Mouse (Mus musculus) embryonic facial prominence, embryonic 14.5 days (tissue): ENCODE measurements around the gene Gm5737. TPM values are rescaled to one million over a fixed set of nuclear protein-coding genes. Genes with fewer than 3 reads are reported as not detected.

ENCODE experiments used
- ATAC-seq: fragments of 200-750 bp; cut with Nextera tagmentation; 2 replicates; pipeline ENCODE4 v1.8.0; 2017; ENCODE audit warnings: low read depth, moderate number of reproducible peaks, moderate TSS enrichment
- DNase-seq: peaks from one replicate; pipeline ENCODE4 v3.0.0-alpha.2; 2015; ENCODE audit warnings: low spot score
- H3K27ac ChIP-seq: fragments of 300-500 bp; sonication (generic); replicated peaks from 2 replicates; pipeline ENCODE4 v1.5.1; 2014; ENCODE audit warnings: low read depth, mild to moderate bottlenecking, low read length, moderate library complexity
- H3K27me3 ChIP-seq: fragments of 300-500 bp; sonication (generic); replicated peaks from 2 replicates; pipeline ENCODE4 v1.6.1; 2014; ENCODE audit warnings: low read length; ENCODE audit not compliant: control insufficient read depth, insufficient read depth
- H3K36me3 ChIP-seq: fragments of 300-500 bp; sonication (generic); 2 replicates; pipeline ENCODE4 v1.6.1; 2014; ENCODE audit warnings: low read length, mixed read lengths; ENCODE audit not compliant: control insufficient read depth, insufficient read depth
- H3K4me1 ChIP-seq: fragments of 300-500 bp; sonication (generic); 2 replicates; pipeline ENCODE4 v1.6.1; 2014; ENCODE audit warnings: antibody characterized with exemption, low read length; ENCODE audit not compliant: control insufficient read depth, insufficient read depth
- H3K4me2 ChIP-seq: fragments of 300-500 bp; sonication (generic); 2 replicates; pipeline ENCODE4 v1.6.1; 2014; ENCODE audit warnings: low read depth, mild to moderate bottlenecking, low read length, moderate library complexity, mixed read lengths
- H3K4me3 ChIP-seq: fragments of 300-500 bp; sonication (generic); 2 replicates; pipeline ENCODE4 v1.5.1; 2014; ENCODE audit warnings: low read depth, mild to moderate bottlenecking, low read length
- H3K9ac ChIP-seq: fragments of 300-500 bp; sonication (generic); 2 replicates; pipeline ENCODE4 v1.6.1; 2014; ENCODE audit warnings: low read depth, mild to moderate bottlenecking, low read length, moderate library complexity, mixed read lengths
- H3K9me3 ChIP-seq: fragments of 300-500 bp; sonication (generic); 2 replicates; pipeline ENCODE4 v1.6.1; 2016; ENCODE audit warnings: low read length; ENCODE audit not compliant: control insufficient read depth
- WGBS: fragments of 180-500 bp; shearing (Covaris S2); extraction: QIAGEN DNeasy Blood & Tissue Kit; methylation state at CpG from one replicate; pipeline ENCODE4 v1.1.7; 2014; 5-methylcytosine and 5-hydroxymethylcytosine counted together
- polyA plus RNA-seq: library from polyadenylated mRNA; unstranded; fragments of >200 nt; fragmentation: Nextera tagmentation; extraction: Ambion mirVana; gene quantifications from 2 replicates; pipeline ENCODE4 v1.2.1, GENCODE M21; 2014

The Gm5737 gene
- polyA plus RNA-seq, 1 experiment from 2014 or later, result not detected

DNA sequence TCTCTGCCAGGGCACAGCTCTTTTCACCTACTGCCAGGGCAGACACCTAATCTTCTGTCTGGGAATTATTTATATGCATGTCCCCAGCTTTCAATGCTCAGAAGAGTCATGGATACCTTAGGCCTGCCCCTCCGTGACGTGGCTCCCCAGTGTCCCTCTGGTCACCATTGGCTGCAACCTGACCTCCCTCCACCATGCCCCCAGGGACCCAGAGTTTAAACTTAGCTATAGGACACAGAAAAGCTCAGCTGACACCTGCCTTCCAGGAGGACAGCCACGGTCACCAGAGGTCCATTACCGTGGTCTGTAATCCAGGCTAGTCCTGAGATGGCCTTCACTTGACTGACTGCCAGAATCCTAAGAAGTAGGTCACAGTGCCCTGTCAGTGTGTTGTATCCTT, 7.2 kb downstream of the Gm5737 start:
- no peak for ATAC-seq

DNA sequence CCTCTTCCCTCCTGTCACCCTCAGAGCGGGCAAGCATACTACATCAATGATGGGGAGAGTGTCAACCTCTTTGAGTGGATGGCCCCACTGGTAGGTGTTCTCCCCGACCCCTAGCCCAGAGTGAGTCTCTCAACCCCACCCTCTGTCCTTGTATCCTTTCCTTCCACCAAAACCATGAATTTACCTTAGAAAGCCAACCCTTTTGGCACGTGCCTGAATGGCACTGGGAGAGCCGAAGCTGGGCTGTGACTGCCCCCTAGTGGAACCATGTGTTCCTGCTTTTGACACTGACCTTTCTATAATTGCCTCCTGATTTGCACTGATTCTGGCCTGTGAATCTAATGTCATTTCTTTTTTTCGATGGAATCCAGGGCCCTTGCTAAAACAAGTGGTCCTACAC, 11.1 kb downstream of the Gm5737 start:
- 21% methylated on average over 5 of the region's 5 CpGs for WGBS

More for the DNA sequence above, 7.2 kb downstream of the Gm5737 start:
- Histone ChIP-seq H3K27me3 (no peaks in the 10 kb centered on the region), H3K4me3 (no peak overlapping the region), H3K4me1 (no peaks in the 10 kb centered on the region), H3K36me3 (no peaks in the 10 kb centered on the region), H3K9me3 (no peaks in the 10 kb centered on the region), H3K4me2 (no peak overlapping the region), H3K27ac (no peak overlapping the region), H3K9ac (no peak overlapping the region)
- DNase-seq, result no peak
- WGBS, result 84% methylated on average over 4 of the region's 4 CpGs

DNA sequence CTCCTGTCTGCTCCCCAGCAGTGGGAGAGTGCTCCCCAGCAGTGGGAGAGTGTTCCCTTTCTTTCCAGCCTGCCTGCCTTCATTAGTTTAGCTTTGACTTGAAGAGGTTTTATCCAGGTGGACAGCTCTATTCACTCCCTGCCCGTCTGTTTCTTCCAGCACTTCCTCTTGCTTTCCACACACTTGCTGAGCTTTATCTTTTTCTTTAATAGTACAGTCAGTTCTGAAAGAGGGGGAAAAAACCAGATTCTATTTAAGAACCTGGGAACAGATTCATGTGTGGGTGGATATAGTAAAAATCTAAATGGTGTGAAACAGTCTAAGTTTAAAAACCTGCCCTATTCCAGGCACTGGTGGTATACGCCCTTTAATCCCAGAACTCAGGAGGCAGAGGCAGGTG, 12.9 kb downstream of the Gm5737 start:
- no peak for ATAC-seq
- Histone ChIP-seq H3K4me3 (no peak overlapping the region), H3K36me3 (no peaks in the 10 kb centered on the region), H3K9me3 (no peaks in the 10 kb centered on the region), H3K27me3 (no peaks in the 10 kb centered on the region), H3K4me1 (no peaks in the 10 kb centered on the region), H3K9ac (no peak overlapping the region), H3K27ac (no peak overlapping the region), H3K4me2 (no peak overlapping the region)
- 64% methylated on average over 2 of the region's 2 CpGs for WGBS
- DNase-seq, result no peak

More for the DNA sequence above, 11.1 kb downstream of the Gm5737 start:
- H3K4me1 ChIP-seq, result no peaks in the 10 kb centered on the region
- H3K9me3 ChIP-seq, result no peaks in the 10 kb centered on the region
- no peaks in the 10 kb centered on the region for H3K27me3 ChIP-seq
- peak; percentile 75 for DNase-seq
- ATAC-seq, result peak; percentile 31; the same call in 1 of the 2 replicates
- H3K27ac ChIP-seq, result no peak overlapping the region
- H3K4me3 ChIP-seq, result no peak overlapping the region
- no peak overlapping the region for H3K4me2 ChIP-seq
- H3K36me3 ChIP-seq, result no peaks in the 10 kb centered on the region
- H3K9ac ChIP-seq, result no peak overlapping the region

DNA sequence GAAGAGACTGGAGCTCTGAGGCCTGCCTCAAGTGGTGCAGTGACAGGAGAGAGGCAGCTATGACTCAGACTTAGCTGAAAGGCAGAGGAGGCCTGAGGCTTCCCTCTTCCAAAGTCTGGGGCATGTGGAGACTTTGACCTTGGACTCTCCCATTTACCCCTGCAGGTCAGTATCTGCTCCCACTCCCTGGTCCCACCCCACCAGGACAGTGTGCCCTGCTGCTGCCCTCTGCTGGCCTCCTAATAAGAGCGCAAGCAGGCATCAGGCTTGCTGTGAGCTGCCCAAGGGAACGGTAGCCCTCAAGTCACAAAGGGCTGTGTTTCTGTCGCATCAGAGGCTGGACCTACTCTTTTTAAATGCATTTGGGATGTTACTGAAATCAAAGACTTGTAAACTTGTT, 14.2 kb downstream of the Gm5737 start:
- Histone ChIP-seq H3K4me3 (no peak overlapping the region), H3K4me2 (no peak overlapping the region), H3K4me1 (0 out of 2 replicates have a peak, but pooled peaks cover 3% of the 10 kb centered on the region), H3K27me3 (no peaks in the 10 kb centered on the region), H3K36me3 (no peaks in the 10 kb centered on the region), H3K9me3 (no peaks in the 10 kb centered on the region), H3K9ac (no peak overlapping the region), H3K27ac (no peak overlapping the region)
- 18% methylated on average over 3 of the region's 3 CpGs for WGBS
- no peak for ATAC-seq
- DNase-seq, result no peak

DNA sequence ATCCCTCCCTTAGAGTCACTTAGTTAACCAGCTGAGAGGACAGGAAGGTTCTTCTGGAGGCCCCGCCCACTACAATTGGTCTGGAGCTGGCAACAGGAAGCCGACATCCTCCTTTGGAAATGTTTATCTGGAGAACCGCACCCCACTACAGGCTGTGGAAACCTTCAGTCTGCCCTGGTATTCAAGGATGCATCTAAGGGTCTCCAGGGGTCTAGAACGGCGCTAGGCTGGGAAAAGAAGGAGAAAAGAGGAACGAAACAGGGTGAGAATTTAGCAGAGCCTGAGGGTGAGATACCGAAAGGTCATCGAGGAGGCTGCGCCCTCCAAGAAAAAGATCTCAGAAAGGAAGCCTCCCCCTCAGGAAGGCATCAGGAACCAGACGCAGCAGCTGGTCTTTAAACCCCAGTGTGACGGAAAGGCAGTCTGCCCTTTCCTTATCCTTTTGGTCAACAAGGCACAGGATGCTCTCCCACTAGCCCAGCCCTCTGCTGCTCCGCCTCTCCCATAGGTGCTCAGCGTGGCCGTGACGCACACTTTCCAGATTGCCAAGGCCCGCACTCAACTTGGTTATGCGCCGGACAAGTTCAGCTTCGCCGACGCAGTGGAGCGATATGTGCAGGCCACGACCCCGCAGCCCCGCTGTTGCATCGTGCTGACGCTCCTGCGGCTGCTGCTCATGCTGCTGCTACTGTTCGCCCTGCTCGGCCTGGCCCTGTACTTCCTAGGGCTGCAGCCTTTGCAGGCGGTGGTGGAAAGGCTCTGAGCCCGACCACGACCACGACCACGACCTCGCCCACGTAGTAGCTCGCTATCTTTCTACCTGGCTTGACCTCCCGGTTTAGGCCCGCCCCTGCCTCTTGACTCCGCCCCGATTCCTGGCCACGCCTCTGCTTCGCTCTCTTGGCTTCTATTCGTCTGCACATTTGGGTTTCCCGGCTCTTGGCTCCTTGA, 18.5 kb downstream of the Gm5737 start:
- Histone ChIP-seq H3K4me2 (peak overlapping the region; percentile 82), H3K9me3 (no peaks in the 10 kb centered on the region), H3K27ac (peak overlapping the region; percentile 22; the same call in 1 of the 2 replicates), H3K4me3 (peak overlapping the region; percentile 55), H3K9ac (peak overlapping the region; percentile 62), H3K4me1 (0 out of 2 replicates have a peak, but pooled peaks cover 3% of the 10 kb centered on the region), H3K36me3 (no peaks in the 10 kb centered on the region), H3K27me3 (no peaks in the 10 kb centered on the region)
- peak; percentile 20; the same call in 1 of the 2 replicates for ATAC-seq
- peak; percentile 59 for DNase-seq
- WGBS, result 1% methylated on average over 40 of the region's 46 CpGs

DNA sequence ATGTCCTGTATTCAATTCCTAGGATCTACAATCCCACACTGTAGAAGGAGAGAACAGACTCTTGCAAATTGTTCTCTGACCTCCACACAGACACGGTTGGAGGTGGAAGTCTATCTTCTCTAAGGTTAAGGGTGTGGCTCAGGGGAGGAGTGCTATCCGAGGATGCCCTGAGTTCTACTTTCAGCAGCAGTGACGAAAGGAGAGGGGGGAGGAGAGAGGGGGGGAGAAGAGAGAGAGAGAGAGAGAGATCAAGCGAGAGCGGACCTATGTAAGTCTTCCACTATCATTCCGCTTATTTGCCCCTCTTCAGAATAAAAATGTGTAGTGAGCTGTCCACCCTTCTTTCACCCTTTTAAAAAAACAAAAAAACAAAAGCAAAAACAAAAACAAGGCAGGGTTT, 22.3 kb downstream of the Gm5737 start:
- no peaks in the 10 kb centered on the region for H3K27me3 ChIP-seq

DNA sequence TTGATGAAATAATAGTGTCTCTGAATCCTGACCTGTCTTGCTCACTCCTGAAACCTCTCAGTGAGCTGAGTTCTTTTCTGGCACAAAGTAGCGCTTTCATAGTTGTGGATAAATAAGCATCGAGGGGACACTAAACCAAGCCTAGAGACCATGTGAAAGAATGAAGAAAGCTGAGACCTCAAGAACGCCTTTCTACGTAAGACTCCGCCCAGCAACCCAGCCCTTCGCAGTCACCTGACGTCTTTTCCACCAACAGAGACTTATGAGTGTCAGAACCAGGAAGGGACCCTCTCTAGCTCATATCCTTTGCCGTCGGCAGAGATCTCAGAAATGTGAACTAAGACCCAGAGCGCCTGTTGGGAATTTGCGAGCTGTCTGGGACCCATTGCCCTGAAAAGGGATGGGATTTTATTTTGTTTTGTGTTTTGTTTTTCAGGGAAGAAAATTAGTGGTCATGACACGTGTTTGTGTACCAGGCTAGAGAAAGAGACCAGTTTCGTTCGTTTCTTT, 22.8 kb downstream of the Gm5737 start:
- peak; percentile 89 for ATAC-seq
- Histone ChIP-seq H3K27ac (peak overlapping the region; percentile 61; the same call in 1 of the 2 replicates), H3K36me3 (no peaks in the 10 kb centered on the region), H3K4me1 (0 out of 2 replicates have a peak, but pooled peaks cover 3% of the 10 kb centered on the region), H3K9me3 (no peaks in the 10 kb centered on the region), H3K9ac (0 out of 2 replicates have a peak overlapping the region, but pooled peaks have one; percentile 32), H3K27me3 (no peaks in the 10 kb centered on the region), H3K4me3 (peak overlapping the region; percentile 67), H3K4me2 (peak overlapping the region; percentile 59)
- peak; percentile 94 for DNase-seq
- 7% methylated on average over 14 of the region's 14 CpGs for WGBS

More for the DNA sequence above, 22.3 kb downstream of the Gm5737 start:
- no peak overlapping the region for H3K9ac ChIP-seq
- H3K4me3 ChIP-seq, result peak overlapping the region; percentile 67
- H3K4me2 ChIP-seq, result peak overlapping the region; percentile 59
- no peaks in the 10 kb centered on the region for H3K9me3 ChIP-seq
- H3K36me3 ChIP-seq, result no peaks in the 10 kb centered on the region
- no peak overlapping the region for H3K27ac ChIP-seq
- H3K4me1 ChIP-seq, result 0 out of 2 replicates have a peak, but pooled peaks cover 3% of the 10 kb centered on the region
- DNase-seq (no peak), ATAC-seq (no peak)
- 48% methylated on average over 6 of the region's 6 CpGs for WGBS

DNA sequence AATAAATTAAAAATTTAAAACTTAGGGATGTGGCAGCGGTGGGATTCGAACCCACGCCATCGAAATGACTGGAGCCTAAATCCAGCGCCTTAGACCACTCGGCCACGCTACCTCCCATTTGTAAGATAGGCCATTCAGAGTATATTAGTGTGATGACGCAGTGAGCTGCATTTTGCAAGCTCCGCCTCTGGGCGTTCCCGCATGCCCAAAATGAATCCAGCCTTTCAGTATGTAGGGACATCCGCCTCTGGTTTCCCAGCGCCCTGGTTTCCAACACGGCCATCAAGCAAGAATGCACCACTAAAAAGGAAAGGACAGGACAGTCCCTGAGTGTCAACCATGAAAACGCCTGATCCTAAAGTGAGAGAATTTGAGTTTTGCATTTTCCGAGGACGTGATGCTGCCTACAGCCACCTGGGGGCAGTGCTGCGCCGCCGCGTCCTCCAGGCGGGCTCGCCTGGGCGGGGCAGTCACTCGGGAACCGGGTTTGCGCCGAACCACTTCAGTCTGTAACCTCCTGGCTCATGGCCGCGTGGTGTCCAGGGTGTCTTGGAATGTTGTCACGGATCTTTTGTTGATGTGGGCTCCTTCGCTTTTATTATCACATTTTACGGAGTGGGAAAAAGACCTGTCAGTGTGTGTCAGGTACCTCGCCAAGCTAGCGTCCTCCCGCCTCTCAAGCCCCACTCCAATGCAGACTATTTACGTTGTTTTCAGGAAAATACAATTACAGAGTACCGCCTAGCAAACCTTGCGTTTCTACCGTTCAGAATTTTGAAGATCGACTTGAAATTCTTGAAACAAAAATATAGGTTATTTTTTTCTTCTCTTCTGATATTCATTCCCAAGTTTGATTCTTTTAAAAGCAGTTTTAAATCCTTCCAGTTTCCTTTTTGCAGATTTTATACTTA, 23.5 kb downstream of the Gm5737 start:
- Histone ChIP-seq H3K9me3 (no peaks in the 10 kb centered on the region), H3K4me1 (no peaks in the 10 kb centered on the region), H3K9ac (peak overlapping the region; percentile 68), H3K36me3 (no peaks in the 10 kb centered on the region), H3K27ac (peak overlapping the region; percentile 46; the same call in 1 of the 2 replicates), H3K4me3 (peak overlapping the region; percentile 67), H3K4me2 (peak overlapping the region; percentile 59), H3K27me3 (no peaks in the 10 kb centered on the region)
- DNase-seq (peak; percentile 94), ATAC-seq (peak; percentile 88)
- under 1% methylated on average over 35 of the region's 41 CpGs for WGBS
